Mouse (Mus musculus): ENCODE results near the gene Retsat. TPM values are rescaled to one million over a fixed set of nuclear protein-coding genes. Genes with fewer than 3 reads are reported as not detected.

Gene Retsat
- polyA plus RNA-seq, 1 experiment = 237 TPM

GRCm38 (mm10) chr6:72634311-72634710 is 36.0 kb downstream of the Retsat start:
- WGBS = 57% methylated on average over 10 of the region's 10 CpGs
- no peak overlapping the region for H3K27ac ChIP-seq (ENCODE audit: insufficient read depth, low read depth, low read length)

GRCm38 (mm10) chr6:72635760-72636431 is 37.6 kb downstream of the Retsat start:
- Histone ChIP-seq H3K4me1 (ENCODE audit: control insufficient read depth, insufficient read depth, low read length) (peaks cover 6% of the 10 kb centered on the region; the same call in 1 of the 2 replicates), H3K27ac (ENCODE audit: insufficient read depth, low read depth, low read length) (no peak overlapping the region), H3K36me3 (ENCODE audit: control insufficient read depth, insufficient read depth, low read length) (no peaks in the 10 kb centered on the region), H3K4me3 (ENCODE audit: insufficient read depth, low read depth, low read length) (no peak overlapping the region), H3K27me3 (replicated peaks; ENCODE audit: control insufficient read depth, insufficient read depth, low read length) (no peaks in the 10 kb centered on the region)
- TF ChIP-seq CTCF (conservative IDR thresholded peaks at IDR 0.05; ENCODE audit: insufficient read depth, insufficient read length, low read depth, low read length) = peak; percentile 61
- no peak for TF ChIP-seq POLR2A (IDR thresholded peaks at IDR 0.05; ENCODE audit: low read depth, low read length)
- peak; percentile 85 for DNase-seq
- 22% methylated on average over 12 of the region's 12 CpGs for WGBS

More at GRCm38 (mm10) chr6:72634311-72634710, 36.0 kb downstream of the Retsat start:
- no peak overlapping the region for H3K4me3 ChIP-seq (ENCODE audit: insufficient read depth, low read depth, low read length)
- DNase-seq = no peak
- H3K4me1 ChIP-seq (ENCODE audit: control insufficient read depth, insufficient read depth, low read length) = peaks cover 15% of the 10 kb centered on the region
- no peaks in the 10 kb centered on the region for H3K27me3 ChIP-seq (replicated peaks; ENCODE audit: control insufficient read depth, insufficient read depth, low read length)
- H3K36me3 ChIP-seq (ENCODE audit: control insufficient read depth, insufficient read depth, low read length) = no peaks in the 10 kb centered on the region
- TF ChIP-seq POLR2A (IDR thresholded peaks at IDR 0.05; ENCODE audit: low read depth, low read length) = no peak
- no peak for TF ChIP-seq CTCF (conservative IDR thresholded peaks at IDR 0.05; ENCODE audit: insufficient read depth, insufficient read length, low read depth, low read length)

- DNase-seq = peak; percentile 49
- 83% methylated on average over 3 of the region's 3 CpGs for WGBS
- no peaks in the 10 kb centered on the region for H3K36me3 ChIP-seq (ENCODE audit: control insufficient read depth, insufficient read depth, low read length)
- TF ChIP-seq POLR2A (IDR thresholded peaks at IDR 0.05; ENCODE audit: low read depth, low read length) = no peak
- peak; percentile 58 for TF ChIP-seq CTCF (conservative IDR thresholded peaks at IDR 0.05; ENCODE audit: insufficient read depth, insufficient read length, low read depth, low read length)
- no peak overlapping the region for H3K4me3 ChIP-seq (ENCODE audit: insufficient read depth, low read depth, low read length)
- H3K27ac ChIP-seq (ENCODE audit: insufficient read depth, low read depth, low read length) = no peak overlapping the region
- H3K4me1 ChIP-seq (ENCODE audit: control insufficient read depth, insufficient read depth, low read length) = peaks cover 4% of the 10 kb centered on the region; the same call in 1 of the 2 replicates
- H3K27me3 ChIP-seq (replicated peaks; ENCODE audit: control insufficient read depth, insufficient read depth, low read length) = no peaks in the 10 kb centered on the region
Observed at GRCm38 (mm10) chr6:72636940-72637339, 38.7 kb downstream of the Retsat start.

- H3K27me3 ChIP-seq (replicated peaks; ENCODE audit: control insufficient read depth, insufficient read depth, low read length) = no peaks in the 10 kb centered on the region
- no peak overlapping the region for H3K4me3 ChIP-seq (ENCODE audit: insufficient read depth, low read depth, low read length)
- no peak for DNase-seq
- WGBS = 79% methylated on average over 18 of the region's 18 CpGs
- no peak overlapping the region for H3K27ac ChIP-seq (ENCODE audit: insufficient read depth, low read depth, low read length)
- H3K36me3 ChIP-seq (ENCODE audit: control insufficient read depth, insufficient read depth, low read length) = no peaks in the 10 kb centered on the region
- peaks cover under 1% of the 10 kb centered on the region; the same call in 1 of the 2 replicates for H3K4me1 ChIP-seq (ENCODE audit: control insufficient read depth, insufficient read depth, low read length)
- TF ChIP-seq CTCF (conservative IDR thresholded peaks at IDR 0.05; ENCODE audit: insufficient read depth, insufficient read length, low read depth, low read length) (no peak), POLR2A (IDR thresholded peaks at IDR 0.05; ENCODE audit: low read depth, low read length) (no peak)
Observed at GRCm38 (mm10) chr6:72641218-72641954, 43.1 kb downstream of the Retsat start.

- 76% methylated on average over 4 of the region's 4 CpGs for WGBS
- H3K36me3 ChIP-seq (ENCODE audit: control insufficient read depth, insufficient read depth, low read length) = no peaks in the 10 kb centered on the region
Observed at GRCm38 (mm10) chr6:72644576-72644975, 46.3 kb downstream of the Retsat start.

GRCm38 (mm10) chr6:72645364-72645763 is 47.1 kb downstream of the Retsat start:
- H3K27ac ChIP-seq (ENCODE audit: insufficient read depth, low read depth, low read length) = no peak overlapping the region
- 85% methylated on average over 7 of the region's 7 CpGs for whole genome bisulfite sequencing
- no peak overlapping the region for H3K4me3 ChIP-seq (ENCODE audit: insufficient read depth, low read depth, low read length)
- DNase-seq = no peak
- H3K36me3 ChIP-seq (ENCODE audit: control insufficient read depth, insufficient read depth, low read length) = no peaks in the 10 kb centered on the region
- H3K4me1 ChIP-seq (ENCODE audit: control insufficient read depth, insufficient read depth, low read length) = no peaks in the 10 kb centered on the region
- H3K27me3 ChIP-seq (replicated peaks; ENCODE audit: control insufficient read depth, insufficient read depth, low read length) = no peaks in the 10 kb centered on the region
- no peak for TF ChIP-seq CTCF (conservative IDR thresholded peaks at IDR 0.05; ENCODE audit: insufficient read depth, insufficient read length, low read depth, low read length)
- TF ChIP-seq POLR2A (IDR thresholded peaks at IDR 0.05; ENCODE audit: low read depth, low read length) = no peak

More at GRCm38 (mm10) chr6:72644576-72644975, 46.3 kb downstream of the Retsat start:
- Histone ChIP-seq H3K4me3 (ENCODE audit: insufficient read depth, low read depth, low read length) (no peak overlapping the region), H3K27me3 (replicated peaks; ENCODE audit: control insufficient read depth, insufficient read depth, low read length) (no peaks in the 10 kb centered on the region), H3K27ac (ENCODE audit: insufficient read depth, low read depth, low read length) (no peak overlapping the region), H3K4me1 (ENCODE audit: control insufficient read depth, insufficient read depth, low read length) (no peaks in the 10 kb centered on the region)
- TF ChIP-seq CTCF (conservative IDR thresholded peaks at IDR 0.05; ENCODE audit: insufficient read depth, insufficient read length, low read depth, low read length) = no peak
- TF ChIP-seq POLR2A (IDR thresholded peaks at IDR 0.05; ENCODE audit: low read depth, low read length) = no peak
- DNase-seq = no peak

- Histone ChIP-seq H3K36me3 (ENCODE audit: control insufficient read depth, insufficient read depth, low read length) (no peaks in the 10 kb centered on the region), H3K27me3 (replicated peaks; ENCODE audit: control insufficient read depth, insufficient read depth, low read length) (no peaks in the 10 kb centered on the region), H3K4me1 (ENCODE audit: control insufficient read depth, insufficient read depth, low read length) (no peaks in the 10 kb centered on the region), H3K27ac (ENCODE audit: insufficient read depth, low read depth, low read length) (no peak overlapping the region), H3K4me3 (ENCODE audit: insufficient read depth, low read depth, low read length) (no peak overlapping the region)
- TF ChIP-seq POLR2A (IDR thresholded peaks at IDR 0.05; ENCODE audit: low read depth, low read length) (no peak), CTCF (conservative IDR thresholded peaks at IDR 0.05; ENCODE audit: insufficient read depth, insufficient read length, low read depth, low read length) (peak; percentile 91)
- DNase-seq = peak; percentile 77
- 53% methylated on average over 10 of the region's 10 CpGs for WGBS
Observed at GRCm38 (mm10) chr6:72647383-72647820, 49.1 kb downstream of the Retsat start.
